Mouse (Mus musculus) forebrain, embryonic 13.5 days (tissue): ENCODE results near the gene Ntrk3. TPM values are rescaled to one million over a fixed set of nuclear protein-coding genes. Genes with fewer than 3 reads are reported as not detected.
A peak's percentile ranks its signal among the peaks of the same experiment; 100 is the strongest.

Experiments
- ATAC-seq: fragments of 200-750 bp; cut with Nextera tagmentation; 2 replicates; pipeline ENCODE4 v1.8.0; 2017
- H3K27ac ChIP-seq: fragments of 300-500 bp; sonication (generic); 2 replicates; pipeline ENCODE4 v1.5.1; 2015; ENCODE audit warnings: inconsistent platforms, mild to moderate bottlenecking, moderate library complexity
- H3K27me3 ChIP-seq: fragments of 300-500 bp; sonication (generic); 2 replicates; pipeline ENCODE4 v1.6.1; 2015; ENCODE audit warnings: mild to moderate bottlenecking, inconsistent platforms
- H3K36me3 ChIP-seq: fragments of 300-500 bp; sonication (generic); 2 replicates; pipeline ENCODE4 v1.6.1; 2015; ENCODE audit warnings: mild to moderate bottlenecking, inconsistent platforms; ENCODE audit not compliant: poor library complexity, severe bottlenecking
- H3K4me1 ChIP-seq: fragments of 300-500 bp; sonication (generic); 2 replicates; pipeline ENCODE4 v1.6.1; 2015; ENCODE audit warnings: inconsistent platforms
- H3K4me2 ChIP-seq: fragments of 300-500 bp; sonication (generic); 2 replicates; pipeline ENCODE4 v1.6.1; 2015; ENCODE audit warnings: inconsistent platforms, mild to moderate bottlenecking, moderate library complexity
- H3K4me3 ChIP-seq: fragments of 300-500 bp; sonication (generic); 2 replicates; pipeline ENCODE4 v1.5.1; 2015; ENCODE audit warnings: mild to moderate bottlenecking, inconsistent platforms
- H3K9ac ChIP-seq: fragments of 300-500 bp; sonication (generic); 2 replicates; pipeline ENCODE4 v1.6.1; 2015; ENCODE audit warnings: mild to moderate bottlenecking, inconsistent platforms
- H3K9me3 ChIP-seq: fragments of 300-500 bp; sonication (generic); replicated peaks from 2 replicates; pipeline ENCODE4 v1.6.1; 2016; ENCODE audit warnings: inconsistent platforms
- WGBS: fragments of 180-500 bp; shearing (Covaris S2); methylation state at CpG from one replicate; pipeline ENCODE4 v1.1.7; 2015; 5-methylcytosine and 5-hydroxymethylcytosine counted together
- polyA plus RNA-seq: library from polyadenylated mRNA; unstranded; fragments of >200 nt; fragmentation: Nextera tagmentation; extraction: Ambion mirVana; gene quantifications from 2 replicates; pipeline ENCODE4 v1.2.1, GENCODE M21; 2015

Ntrk3 gene
- polyA plus RNA-seq, 1 experiment from 2014 or later = 16.6 TPM

DNA sequence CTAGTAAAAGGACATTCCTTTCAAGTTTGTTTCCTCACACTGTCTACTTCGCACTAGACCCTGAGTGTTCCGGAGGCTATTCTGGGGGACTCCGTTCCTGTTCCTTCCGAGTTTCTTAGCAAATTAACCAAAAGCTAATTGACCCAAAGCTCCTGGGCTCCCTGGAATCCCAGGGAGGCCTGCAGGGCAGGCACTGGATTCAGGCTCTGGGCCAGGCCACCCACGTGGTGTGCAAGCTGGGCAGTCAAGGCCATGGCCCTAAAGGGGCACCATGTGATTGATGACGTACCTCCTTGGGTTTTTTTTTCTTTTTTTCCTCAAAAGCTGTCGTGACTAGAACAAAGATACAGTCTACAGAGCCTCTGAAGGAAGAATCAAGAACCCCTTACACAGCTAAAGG, 246.6 kb downstream of the Ntrk3 start:
- H3K27me3 ChIP-seq = no peaks in the 10 kb centered on the region
- H3K9me3 ChIP-seq = no peaks in the 10 kb centered on the region
- H3K4me1 ChIP-seq = no peaks in the 10 kb centered on the region
- peak; percentile 30; the same call in 1 of the 2 replicates for ATAC-seq
- no peak overlapping the region for H3K4me2 ChIP-seq
- WGBS = 48% methylated on average over 7 of the region's 7 CpGs
- peaks cover 10% of the 10 kb centered on the region; the same call in 1 of the 2 replicates for H3K36me3 ChIP-seq
- H3K9ac ChIP-seq = no peak overlapping the region
- no peak overlapping the region for H3K27ac ChIP-seq
- no peak overlapping the region for H3K4me3 ChIP-seq

DNA sequence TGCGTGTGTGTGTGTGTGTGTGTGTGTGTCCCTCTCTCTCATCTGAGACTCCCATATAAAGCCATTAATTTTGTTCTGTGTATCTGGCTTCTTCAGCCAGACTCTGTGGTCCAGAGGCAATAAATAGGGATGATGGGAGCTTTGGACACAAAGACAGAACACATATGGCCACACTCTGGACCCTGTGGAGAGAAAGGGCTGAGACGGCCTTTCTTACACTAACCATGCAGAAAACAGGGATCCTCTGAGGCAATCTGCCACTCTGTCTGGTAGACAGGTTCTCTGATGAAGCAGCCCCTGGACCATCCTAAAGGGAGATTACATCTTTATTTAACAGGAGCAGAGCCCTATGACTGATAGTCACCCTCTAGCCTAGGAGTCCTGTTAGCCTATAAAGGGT, 253.5 kb downstream of the Ntrk3 start:
- Histone ChIP-seq H3K27me3 (no peaks in the 10 kb centered on the region), H3K9me3 (no peaks in the 10 kb centered on the region), H3K4me1 (no peaks in the 10 kb centered on the region), H3K27ac (no peak overlapping the region), H3K9ac (no peak overlapping the region), H3K4me3 (no peak overlapping the region), H3K36me3 (0 out of 2 replicates have a peak, but pooled peaks cover 4% of the 10 kb centered on the region), H3K4me2 (no peak overlapping the region)
- 91% methylated on average over 2 of the region's 2 CpGs for WGBS
- ATAC-seq = no peak

DNA sequence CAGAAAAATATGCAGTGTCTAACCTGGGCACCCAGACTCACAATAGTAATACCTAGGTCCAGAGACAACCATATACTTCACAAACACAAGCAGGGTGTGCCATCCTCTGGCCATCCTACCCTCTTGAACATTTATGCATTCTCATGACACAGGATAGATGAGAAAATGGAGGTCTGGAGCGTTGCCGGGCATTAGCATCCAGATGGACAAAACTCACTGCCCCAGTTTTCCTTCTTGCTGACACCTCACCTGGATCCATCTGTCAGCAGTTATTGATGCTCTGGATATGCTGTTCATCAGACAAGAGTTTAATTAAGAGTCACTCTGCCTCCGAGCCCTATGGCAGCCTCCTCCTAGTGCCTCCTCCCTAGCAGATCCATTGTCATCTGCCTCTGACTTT, 254.1 kb downstream of the Ntrk3 start:
- H3K9ac ChIP-seq = no peak overlapping the region
- H3K27me3 ChIP-seq = no peaks in the 10 kb centered on the region
- H3K36me3 ChIP-seq = no peaks in the 10 kb centered on the region
- H3K4me1 ChIP-seq = no peaks in the 10 kb centered on the region
- no peak overlapping the region for H3K4me2 ChIP-seq
- H3K9me3 ChIP-seq = no peaks in the 10 kb centered on the region
- ATAC-seq = no peak
- H3K4me3 ChIP-seq = no peak overlapping the region
- WGBS = 88% methylated on average over 3 of the region's 3 CpGs
- H3K27ac ChIP-seq = no peak overlapping the region

DNA sequence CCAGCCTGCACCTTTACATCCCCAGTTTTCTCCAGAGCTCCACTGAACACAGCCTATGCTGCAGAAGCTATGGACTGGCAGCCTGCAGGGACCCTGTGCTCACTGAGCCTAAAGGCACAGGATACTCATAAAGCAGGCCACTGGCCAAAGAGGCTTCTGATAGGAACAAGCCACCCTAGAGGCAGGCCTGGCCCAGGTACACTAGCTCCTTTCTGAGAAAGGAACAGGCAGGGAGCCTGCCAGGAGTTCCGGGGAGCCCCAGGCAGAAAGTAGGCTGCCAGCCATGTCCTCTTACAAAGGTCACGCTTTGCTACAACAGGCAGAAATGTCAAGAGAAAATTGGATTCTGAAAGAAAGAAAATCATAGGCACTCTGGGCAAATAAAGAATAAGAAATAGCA, 254.8 kb downstream of the Ntrk3 start:
- no peak overlapping the region for H3K4me2 ChIP-seq
- H3K9me3 ChIP-seq = no peaks in the 10 kb centered on the region
- H3K36me3 ChIP-seq = no peaks in the 10 kb centered on the region
- 74% methylated on average over 2 of the region's 2 CpGs for WGBS
- H3K4me3 ChIP-seq = no peak overlapping the region
- no peak overlapping the region for H3K9ac ChIP-seq
- H3K27me3 ChIP-seq = no peaks in the 10 kb centered on the region
- H3K4me1 ChIP-seq = no peaks in the 10 kb centered on the region
- ATAC-seq = no peak
- peak overlapping the region; percentile 25; the same call in 1 of the 2 replicates for H3K27ac ChIP-seq

DNA sequence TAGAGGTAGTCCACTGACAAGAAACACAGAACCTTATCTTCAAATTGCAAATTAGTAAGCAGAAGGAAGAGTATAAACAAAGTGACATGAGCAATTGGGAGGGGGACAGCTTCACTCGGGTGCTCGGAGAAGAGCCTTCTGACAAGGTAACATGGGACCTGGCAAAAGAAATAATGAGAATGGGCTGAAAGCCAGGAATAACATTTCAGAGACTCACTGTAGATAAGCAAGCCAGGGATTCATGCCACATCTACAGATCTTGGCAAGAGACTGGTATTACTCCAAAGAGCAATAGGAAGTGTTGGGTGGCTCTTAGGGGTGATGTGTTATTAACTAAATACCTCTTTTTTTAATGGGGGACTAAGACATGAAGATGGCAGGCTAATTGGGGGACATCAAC, 258.9 kb downstream of the Ntrk3 start:
- Histone ChIP-seq H3K9ac (no peak overlapping the region), H3K4me3 (no peak overlapping the region), H3K27me3 (no peaks in the 10 kb centered on the region), H3K4me1 (no peaks in the 10 kb centered on the region), H3K4me2 (no peak overlapping the region), H3K9me3 (no peaks in the 10 kb centered on the region), H3K36me3 (peaks cover 5% of the 10 kb centered on the region; the same call in 1 of the 2 replicates), H3K27ac (no peak overlapping the region)
- WGBS = 52% methylated on average over 2 of the region's 2 CpGs
- peak; percentile 78; the same call in 1 of the 2 replicates for ATAC-seq

DNA sequence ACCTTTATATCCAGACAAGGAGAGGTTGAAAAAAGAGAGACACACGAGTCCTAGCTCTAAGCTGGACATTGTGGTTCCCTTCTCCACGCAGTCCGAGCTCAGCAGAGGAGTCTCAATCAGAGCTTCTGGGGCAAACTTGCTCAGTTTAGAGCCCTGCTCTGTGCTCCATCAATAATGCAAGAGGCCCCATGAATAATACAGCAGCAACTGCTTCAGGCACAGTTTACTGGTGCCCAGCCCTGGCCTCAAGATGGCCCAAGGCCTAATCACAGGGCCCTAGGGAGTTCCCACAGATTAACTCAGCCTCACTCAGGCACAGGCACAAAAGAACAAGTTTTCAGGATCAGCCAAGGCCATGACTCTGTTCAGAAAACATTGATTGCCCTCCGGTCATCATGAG, 266.1 kb downstream of the Ntrk3 start:
- ATAC-seq = no peak
- H3K9ac ChIP-seq = no peak overlapping the region
- no peak overlapping the region for H3K4me2 ChIP-seq
- 83% methylated on average over 4 of the region's 4 CpGs for WGBS
- no peaks in the 10 kb centered on the region for H3K9me3 ChIP-seq
- H3K27ac ChIP-seq = no peak overlapping the region
- H3K36me3 ChIP-seq = peaks cover 5% of the 10 kb centered on the region; the same call in 1 of the 2 replicates
- no peaks in the 10 kb centered on the region for H3K27me3 ChIP-seq
- no peaks in the 10 kb centered on the region for H3K4me1 ChIP-seq
- no peak overlapping the region for H3K4me3 ChIP-seq

DNA sequence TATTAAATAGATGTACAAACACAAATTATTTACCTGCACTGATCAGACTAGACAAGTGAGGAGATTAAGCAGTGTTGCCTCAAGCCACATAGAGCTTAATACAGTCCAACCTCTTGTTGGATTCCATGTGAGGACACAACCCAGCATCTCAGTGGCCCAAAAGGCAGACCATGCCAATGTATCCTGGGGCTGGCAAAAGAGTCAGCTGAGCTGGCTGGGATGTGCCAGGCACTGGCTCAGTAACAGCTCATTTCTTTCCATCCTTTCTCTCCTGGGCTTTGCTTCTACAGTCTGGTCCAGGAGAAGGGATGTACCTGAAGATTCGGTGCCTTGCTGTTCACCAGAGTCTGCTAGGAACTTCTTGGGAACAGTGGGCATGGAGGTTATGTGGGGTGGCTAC, 266.5 kb downstream of the Ntrk3 start:
- H3K4me1 ChIP-seq = no peaks in the 10 kb centered on the region
- ATAC-seq = no peak
- no peak overlapping the region for H3K9ac ChIP-seq
- no peaks in the 10 kb centered on the region for H3K9me3 ChIP-seq
- H3K4me3 ChIP-seq = no peak overlapping the region
- H3K4me2 ChIP-seq = no peak overlapping the region
- no peak overlapping the region for H3K27ac ChIP-seq
- 93% methylated on average over 1 of the region's 1 CpGs for WGBS
- no peaks in the 10 kb centered on the region for H3K27me3 ChIP-seq
- peaks cover 5% of the 10 kb centered on the region; the same call in 1 of the 2 replicates for H3K36me3 ChIP-seq

DNA sequence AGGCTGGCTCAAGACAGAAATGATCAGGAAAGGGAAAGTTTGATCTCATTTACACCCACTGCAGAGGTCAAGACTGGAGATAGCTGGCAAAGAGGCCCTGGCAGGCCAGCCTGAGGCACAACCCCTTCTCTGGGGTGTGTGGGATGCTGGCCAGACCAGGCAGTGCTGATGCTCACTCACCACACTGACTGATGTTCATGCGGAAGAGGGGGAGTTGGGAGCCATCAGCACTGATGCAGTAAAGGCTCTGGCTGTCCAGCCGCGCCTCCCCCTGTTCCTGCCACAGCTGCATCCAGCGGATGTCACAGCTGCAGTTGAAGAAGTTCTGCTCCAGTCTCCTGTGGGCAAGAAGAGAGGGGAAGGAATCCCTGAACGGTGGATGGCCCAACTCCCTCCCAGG, 275.2 kb downstream of the Ntrk3 start:
- H3K27me3 ChIP-seq = no peaks in the 10 kb centered on the region
- H3K9me3 ChIP-seq = no peaks in the 10 kb centered on the region
- no peak overlapping the region for H3K27ac ChIP-seq
- ATAC-seq = no peak
- H3K4me3 ChIP-seq = no peak overlapping the region
- H3K9ac ChIP-seq = no peak overlapping the region
- WGBS = 81% methylated on average over 5 of the region's 5 CpGs
- H3K4me2 ChIP-seq = no peak overlapping the region
- peaks cover 29% of the 10 kb centered on the region for H3K36me3 ChIP-seq
- no peaks in the 10 kb centered on the region for H3K4me1 ChIP-seq

DNA sequence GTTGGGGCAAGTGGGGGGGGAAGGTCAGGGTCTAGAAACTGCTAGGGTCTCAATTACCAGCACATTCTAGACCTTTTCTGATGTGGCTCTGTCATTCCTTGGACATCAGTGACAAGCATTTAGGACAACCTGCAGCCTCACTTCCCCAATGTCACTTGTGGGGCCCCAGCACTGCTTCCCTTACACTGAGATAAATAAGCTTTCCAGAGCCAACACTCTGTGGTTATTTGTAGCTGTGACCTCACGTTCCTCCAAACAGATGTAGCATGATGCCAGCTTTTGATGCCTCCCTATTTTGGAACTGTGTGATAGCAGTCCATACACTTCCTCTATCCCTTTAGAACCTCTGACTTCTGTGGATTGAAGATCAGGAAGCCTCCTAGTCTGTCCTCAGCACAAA, 278.8 kb downstream of the Ntrk3 start:
- H3K4me2 ChIP-seq = no peak overlapping the region
- H3K27ac ChIP-seq = no peak overlapping the region
- H3K9me3 ChIP-seq = no peaks in the 10 kb centered on the region
- peaks cover 32% of the 10 kb centered on the region for H3K36me3 ChIP-seq
- ATAC-seq = no peak
- H3K4me3 ChIP-seq = no peak overlapping the region
- 94% methylated on average over 1 of the region's 1 CpGs for WGBS
- H3K9ac ChIP-seq = no peak overlapping the region
- H3K27me3 ChIP-seq = no peaks in the 10 kb centered on the region
- H3K4me1 ChIP-seq = no peaks in the 10 kb centered on the region

DNA sequence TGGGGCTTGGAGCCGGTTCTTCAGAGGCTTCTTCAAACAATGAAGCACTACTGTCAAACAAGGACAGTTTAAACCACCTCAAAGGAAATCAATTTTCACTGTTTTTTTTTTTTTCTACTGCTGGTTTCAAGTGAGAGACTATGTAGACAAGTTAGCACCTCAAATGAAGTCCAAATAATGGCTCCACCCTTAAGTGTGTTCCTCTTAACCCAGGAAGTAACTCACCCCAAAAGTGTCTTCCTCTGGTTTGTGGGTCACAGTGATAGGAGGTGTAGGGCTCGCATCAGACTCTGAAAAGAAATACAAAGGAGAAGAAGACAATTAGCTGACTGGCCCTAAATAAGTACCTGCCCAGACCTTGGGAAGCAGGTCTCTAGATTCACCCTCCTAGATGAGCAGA, 286.1 kb downstream of the Ntrk3 start:
- Histone ChIP-seq H3K4me1 (no peaks in the 10 kb centered on the region), H3K9me3 (no peaks in the 10 kb centered on the region), H3K4me3 (no peak overlapping the region), H3K36me3 (peaks cover 22% of the 10 kb centered on the region), H3K27me3 (no peaks in the 10 kb centered on the region), H3K4me2 (no peak overlapping the region), H3K27ac (no peak overlapping the region), H3K9ac (no peak overlapping the region)
- ATAC-seq = no peak
- WGBS = 87% methylated on average over 2 of the region's 2 CpGs

DNA sequence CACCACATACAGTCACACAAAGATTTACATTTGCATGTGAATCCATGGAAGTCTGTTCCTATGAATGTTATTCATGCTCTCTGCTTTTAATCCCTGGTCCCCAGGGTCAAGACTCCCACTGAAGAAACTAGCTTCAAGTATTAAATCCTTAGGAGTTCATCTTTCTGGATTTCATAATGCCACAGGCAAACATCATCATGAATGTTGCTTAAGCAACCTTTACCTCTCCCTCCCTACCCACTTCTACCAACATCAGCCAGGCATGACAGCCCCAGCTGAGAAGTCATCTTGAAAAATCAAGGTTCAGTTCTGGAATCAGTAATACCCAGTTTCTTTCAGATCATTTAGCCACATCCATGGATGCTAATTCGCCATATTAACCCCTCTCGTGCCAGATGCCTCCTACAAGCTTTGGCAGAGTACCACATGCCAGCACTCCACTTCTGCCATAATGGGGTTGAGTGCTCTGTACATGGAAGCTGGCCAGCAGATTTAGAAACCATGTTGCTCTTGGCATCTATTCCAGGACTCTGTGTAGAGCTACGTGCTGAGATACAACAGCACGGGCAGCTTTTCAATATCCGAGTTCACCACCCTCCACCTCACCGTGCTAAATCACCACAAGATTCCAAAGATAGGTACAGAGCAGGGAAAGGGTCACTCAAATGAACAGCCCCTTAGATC, 287.8 kb downstream of the Ntrk3 start:
- H3K4me2 ChIP-seq = no peak overlapping the region
- 87% methylated on average over 6 of the region's 6 CpGs for WGBS
- no peaks in the 10 kb centered on the region for H3K27me3 ChIP-seq
- no peaks in the 10 kb centered on the region for H3K9me3 ChIP-seq
- ATAC-seq = 0 out of 2 replicates have a peak, but pooled peaks have one; percentile 21
- H3K36me3 ChIP-seq = peaks cover 26% of the 10 kb centered on the region
- H3K4me3 ChIP-seq = no peak overlapping the region
- H3K4me1 ChIP-seq = no peaks in the 10 kb centered on the region
- no peak overlapping the region for H3K9ac ChIP-seq
- no peak overlapping the region for H3K27ac ChIP-seq

DNA sequence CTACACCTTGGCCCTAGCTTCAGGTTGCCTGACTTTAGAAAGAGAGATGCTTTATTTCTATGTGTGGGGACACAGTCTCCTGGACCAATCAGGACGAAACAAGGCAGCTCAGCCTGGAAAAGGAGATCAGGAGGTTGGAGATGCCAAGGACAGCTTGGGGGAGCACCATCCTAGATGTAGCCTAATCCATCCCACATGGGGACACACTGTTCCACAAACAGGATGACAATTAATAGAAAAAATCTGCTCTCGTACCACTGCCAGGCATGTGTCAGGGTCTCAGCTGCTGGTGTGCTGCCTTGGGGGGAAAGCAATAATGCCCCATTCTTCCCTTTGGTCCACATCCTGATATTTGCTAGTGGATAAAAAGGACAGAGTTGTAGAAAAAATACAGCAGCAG, 289.0 kb downstream of the Ntrk3 start:
- no peak for ATAC-seq
- H3K9me3 ChIP-seq = no peaks in the 10 kb centered on the region
- peaks cover 23% of the 10 kb centered on the region for H3K36me3 ChIP-seq
- no peak overlapping the region for H3K27ac ChIP-seq
- H3K4me3 ChIP-seq = no peak overlapping the region
- H3K4me2 ChIP-seq = no peak overlapping the region
- no peaks in the 10 kb centered on the region for H3K4me1 ChIP-seq
- H3K9ac ChIP-seq = no peak overlapping the region
- no peaks in the 10 kb centered on the region for H3K27me3 ChIP-seq
- 81% methylated on average over 2 of the region's 2 CpGs for WGBS
